Comparison of ENCODE assay signal across 13 mouse cellular contexts in the genomic region with DNA sequence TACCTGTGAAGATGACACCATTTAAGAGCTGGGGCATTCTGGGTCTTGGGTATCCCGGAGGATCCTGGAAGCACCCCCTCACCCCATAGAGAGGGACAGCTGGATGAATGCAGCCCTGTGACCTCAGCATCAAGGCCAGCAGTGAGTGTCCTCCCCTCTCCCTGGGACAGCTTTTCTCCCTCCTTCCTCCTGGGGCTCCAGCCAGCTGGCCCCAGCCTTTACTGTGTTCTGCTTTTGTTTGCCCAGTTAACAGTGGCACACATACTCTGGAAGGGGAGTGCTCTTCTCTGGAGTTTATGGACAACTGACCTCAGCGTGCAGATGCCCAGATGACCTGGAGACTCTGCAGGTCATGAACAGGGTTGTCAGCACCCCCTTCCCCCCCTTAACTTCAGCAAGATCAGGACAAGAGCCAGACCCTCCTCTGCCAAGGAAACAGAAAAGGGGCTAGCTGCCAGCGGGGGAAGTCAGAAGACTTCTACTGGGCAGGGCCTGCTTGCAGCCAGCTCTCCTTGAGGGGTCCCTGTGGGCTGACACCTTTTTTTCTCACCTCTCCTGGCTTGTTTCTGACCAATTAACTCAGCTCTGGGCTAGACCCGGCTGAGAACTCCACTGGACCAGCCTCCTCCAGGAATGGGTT. TPM values are rescaled to one million over a fixed set of nuclear protein-coding genes. Genes with fewer than 3 reads are reported as not detected.
DNase-seq lines count a peak whose midpoint lies in the region; ATAC-seq and TF ChIP-seq lines count a peak whose summit lies in the region.
"Had no signal": no experiment of that assay in that cellular context is flagged by ENCODE, and none has a peak within 500 bp of the region (broad histone marks: within the 10 kb centered on the region; RNA-seq: fewer than 3 reads in every experiment).

No protein-coding gene starts in this region.

- no peaks in the 10 kb centered on the region for H3K9me3 ChIP-seq in hindbrain, postnatal 0 days (ENCODE audit: low read length)
- no peaks in the 10 kb centered on the region for H3K9me3 ChIP-seq in hindbrain, embryonic 11.5 days (ENCODE audit: control insufficient read depth, low read length)
- H3K9me3 ChIP-seq: neural tube, embryonic 13.5 days had no signal

- peak; percentile 61; the same call in 1 of the 2 replicates for ATAC-seq in hindbrain, postnatal 0 days
- ATAC-seq in hindbrain, embryonic 11.5 days (ENCODE audit: low FRiP score): no peak

- H3K27ac ChIP-seq in hindbrain, postnatal 0 days: no peak overlapping the region
- no peak overlapping the region for H3K27ac ChIP-seq in hindbrain, embryonic 11.5 days (ENCODE audit: low read depth, low read length)
- H3K27ac ChIP-seq: neural tube, embryonic 13.5 days had no signal

- H3K9ac ChIP-seq in hindbrain, postnatal 0 days (replicated peaks; ENCODE audit: low read length): no peak overlapping the region
- no peak overlapping the region for H3K9ac ChIP-seq in hindbrain, embryonic 11.5 days (ENCODE audit: low read depth, low read length)
- H3K9ac ChIP-seq: neural tube, embryonic 13.5 days had no signal

- TF ChIP-seq CTCF in hindbrain, postnatal 0 days (IDR thresholded peaks at IDR 0.05; ENCODE audit: low read depth): no peak

- no peaks in the 10 kb centered on the region for H3K27me3 ChIP-seq in hindbrain, postnatal 0 days (ENCODE audit: insufficient read depth, low read length)
- H3K27me3 ChIP-seq in hindbrain, embryonic 11.5 days (ENCODE audit: control insufficient read depth, insufficient read depth, low read length): no peaks in the 10 kb centered on the region
- H3K27me3 ChIP-seq: neural tube, embryonic 13.5 days had no signal

- H3K4me2 ChIP-seq in hindbrain, postnatal 0 days (ENCODE audit: low read depth, low read length): no peak overlapping the region
- H3K4me2 ChIP-seq in hindbrain, embryonic 11.5 days (replicated peaks; ENCODE audit: low read depth, low read length): no peak overlapping the region
- H3K4me2 ChIP-seq: neural tube, embryonic 13.5 days had no signal

- peak; percentile 9 to 18 for DNase-seq in cerebellum, adult 18-20 months
- DNase-seq in cerebellum, adult 8-10 months: no peak
- DNase-seq in hindbrain, postnatal 0 days (ENCODE audit: low spot score): peak; percentile 55
- DNase-seq in hindbrain, embryonic 11.5 days (ENCODE audit: low spot score): no peak
- DNase-seq in urinary bladder, postnatal 14 days (ENCODE audit: low spot score): peak; percentile 11
- no peak for DNase-seq in urinary bladder, postnatal 10 days (ENCODE audit: low spot score)
- DNase-seq in spleen, adult 18-20 months: no peak
- no peak for DNase-seq in spleen, postnatal 36 days (ENCODE audit: low spot score in 2 of 2)
- DNase-seq: kidney, adult 2 months; thymus, postnatal 36 days had no signal

- no peak overlapping the region for H3K4me3 ChIP-seq in hindbrain, postnatal 0 days (ENCODE audit: low read length)
- H3K4me3 ChIP-seq in hindbrain, embryonic 11.5 days (ENCODE audit: low read depth, low read length): no peak overlapping the region
- H3K4me3 ChIP-seq: neural tube, embryonic 13.5 days had no signal

- WGBS in hindbrain, postnatal 0 days: 24% methylated on average over 4 of the region's 4 CpGs
- WGBS in hindbrain, embryonic 11.5 days: 46% methylated on average over 4 of the region's 4 CpGs

- H3K36me3 ChIP-seq in hindbrain, postnatal 0 days (ENCODE audit: insufficient read depth, low read length): no peaks in the 10 kb centered on the region
- no peaks in the 10 kb centered on the region for H3K36me3 ChIP-seq in hindbrain, embryonic 11.5 days (ENCODE audit: control insufficient read depth, insufficient read depth, low read length)
- H3K36me3 ChIP-seq: G1E; neural tube, embryonic 13.5 days had no signal

- peaks cover 4% of the 10 kb centered on the region for H3K4me1 ChIP-seq in hindbrain, postnatal 0 days (ENCODE audit: insufficient read depth, low read length)
- H3K4me1 ChIP-seq in hindbrain, embryonic 11.5 days (replicated peaks; ENCODE audit: control insufficient read depth, insufficient read depth, low read length): no peaks in the 10 kb centered on the region

RNA-seq across cellular contexts. Expression of a gene that starts 10.8 kb away (rescaled TPM):
- total RNA-seq in hindbrain, postnatal 0 days (2014; rRNA removed): 26.9 and 32.5 TPM in 2 replicates
- polyA plus RNA-seq in hindbrain, postnatal 0 days (2015; fragmentation: Nextera tagmentation; extraction: Ambion mirVana): 21.4 and 22.0 TPM in 2 replicates
- polyA plus RNA-seq in hindbrain, embryonic 11.5 days (2014; fragmentation: Nextera tagmentation; extraction: Ambion mirVana): 0.82 and 0.84 TPM in 2 replicates
- total RNA-seq: G1E; megakaryocyte progenitor cell, adult 5-6 weeks had no signal
- polyA plus RNA-seq: G1E had no signal

Comparison
In these comparisons a context has a peak if more than half of its experiments do, and no peak if none do; other contexts are left out.
1. DNase-seq: peak in cerebellum, adult 18-20 months (2 of 2), hindbrain, postnatal 0 days (single experiment) and urinary bladder, postnatal 14 days (single experiment); none in cerebellum, adult 8-10 months (single experiment), hindbrain, embryonic 11.5 days (single experiment), urinary bladder, postnatal 10 days (single experiment), spleen, adult 18-20 months (0 of 2) and spleen, postnatal 36 days (0 of 2).
2. RNA of a gene that starts 10.8 kb away (polyA plus RNA-seq): 21.4 to 22.0 TPM in hindbrain, postnatal 0 days; 0.82 to 0.84 TPM in hindbrain, embryonic 11.5 days; every median in the first group is over 10 times any median in the second.